Mouse (Mus musculus) fibroblast of lung, adult 2 months (primary cell): ENCODE measurements around the gene Myo1f.

Experiments
- DNase-seq: peaks from one replicate; pipeline ENCODE4 v3.0.0-alpha.2; 2011; ENCODE audit warnings: low read depth

Myo1f gene

DNA sequence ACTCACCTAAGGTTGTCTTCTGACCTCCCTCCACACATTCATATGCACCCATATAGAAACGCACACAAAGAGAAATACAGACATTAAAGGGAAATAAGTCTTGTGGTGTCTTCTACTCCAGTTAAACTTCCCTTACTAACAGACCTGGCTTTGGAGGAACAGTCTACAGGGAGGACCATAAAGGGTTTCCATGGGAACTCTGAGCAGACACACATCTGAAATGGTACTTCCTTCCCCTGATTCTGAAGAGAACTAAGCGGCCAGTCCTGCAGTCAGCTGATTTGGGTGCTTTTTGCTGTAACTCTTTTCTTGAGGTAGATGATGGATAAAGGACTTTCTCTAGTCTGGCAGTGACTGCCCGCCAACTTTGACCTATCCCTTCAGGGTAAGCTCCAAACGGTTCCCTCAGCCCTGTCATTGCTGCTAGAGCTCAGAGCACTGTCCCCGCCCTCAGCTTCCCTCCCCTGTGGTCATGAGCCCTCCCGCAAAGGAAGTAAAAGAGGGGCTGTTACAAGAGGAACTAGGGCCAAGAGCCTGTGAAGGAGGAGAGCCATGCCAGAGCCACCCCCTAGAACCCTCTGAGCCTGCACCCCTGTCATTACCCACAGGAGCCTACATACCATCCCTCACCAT lies at the start of gene Myo1f:
Gene Myo1f, plus strand, starts transcription at position 485 of the 633 bp plus-strand sequence.
- no peak for DNase-seq

DNA sequence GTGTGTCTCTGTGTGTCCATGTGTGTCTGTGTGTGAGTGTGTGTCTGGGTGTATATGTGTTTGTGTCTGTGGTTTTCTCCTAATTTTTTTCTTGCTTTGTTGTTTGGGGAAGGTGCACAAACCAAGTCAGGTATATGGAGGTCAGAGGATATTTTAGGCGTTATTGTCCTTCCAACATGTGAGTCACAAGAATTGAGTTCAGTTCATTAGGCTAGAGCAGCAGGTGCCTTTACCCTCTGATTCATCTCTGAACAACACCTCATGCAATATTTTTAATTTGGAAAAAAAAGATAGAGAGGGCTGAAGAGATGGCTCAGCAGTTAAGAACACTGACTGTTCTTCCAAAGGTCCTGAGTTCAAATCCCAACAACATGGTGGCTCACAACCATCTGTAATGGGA lies 47.1 kb upstream of the Myo1f start:
- no peak for DNase-seq

DNA sequence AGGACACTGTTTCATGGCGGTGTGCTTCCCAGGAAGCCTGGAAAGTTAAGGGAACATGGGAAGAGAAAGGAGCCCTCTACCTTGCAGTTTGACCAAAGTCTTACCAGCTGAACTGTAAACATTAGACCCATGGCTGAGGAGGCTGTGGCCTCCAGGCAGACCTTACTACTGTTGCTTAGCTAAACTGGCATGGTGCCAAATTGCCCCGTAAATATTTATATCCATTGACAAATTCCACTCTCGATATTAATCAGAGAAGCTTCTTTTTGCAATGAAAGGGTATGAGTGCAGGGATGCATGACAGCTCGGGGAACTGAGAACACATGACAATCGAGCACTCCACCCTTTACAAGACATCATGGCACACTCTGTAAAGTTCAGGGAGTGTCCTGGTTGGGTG lies 45.3 kb upstream of the Myo1f start:
- DNase-seq: no peak

DNA sequence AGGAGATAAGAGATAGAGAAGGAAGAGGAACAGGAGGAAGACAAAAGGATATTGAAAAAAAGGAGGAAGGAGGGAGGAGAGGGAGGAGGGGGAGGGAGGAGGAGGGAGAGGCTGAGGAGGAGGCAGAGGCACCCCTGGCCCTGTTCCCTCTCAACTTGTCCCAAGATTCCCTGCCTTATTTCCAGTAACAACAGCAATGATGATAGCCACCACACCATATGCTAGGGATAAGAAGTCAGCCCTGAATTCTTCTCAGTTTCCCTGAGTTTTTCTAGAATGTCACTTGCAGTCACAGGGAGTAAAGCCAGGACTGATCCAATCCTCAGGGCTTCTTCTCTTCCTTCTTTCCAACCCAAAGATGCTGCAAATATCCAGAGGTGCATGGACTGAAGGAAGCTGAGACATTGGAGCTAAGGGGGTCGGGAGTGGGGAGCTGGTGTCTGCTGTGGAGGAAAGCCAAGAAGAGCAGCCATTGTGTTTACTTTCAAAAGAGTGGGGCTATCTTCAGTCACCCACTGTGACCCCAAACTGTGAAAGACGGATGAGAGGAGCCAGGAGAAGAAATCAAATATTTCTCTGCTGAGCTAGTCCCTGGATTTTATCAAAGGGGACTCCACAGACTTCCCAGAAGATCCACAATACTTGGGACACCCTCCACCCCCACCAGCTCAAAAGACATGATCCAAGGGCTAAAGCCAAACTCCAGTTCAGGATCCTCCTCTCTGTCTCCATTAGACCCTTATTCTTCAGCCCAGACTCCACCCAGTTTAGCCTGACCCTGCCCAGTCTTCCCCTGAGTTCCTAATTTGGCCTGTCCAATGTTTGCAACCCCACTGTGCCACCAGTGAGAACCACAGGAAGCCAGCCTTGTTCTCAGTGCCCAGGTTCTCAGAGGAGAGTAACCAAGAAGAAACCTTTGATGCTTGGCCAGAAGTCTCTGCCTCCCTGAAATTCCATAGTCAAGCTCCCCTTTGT lies 42.8 kb upstream of the Myo1f start:
- no peak for DNase-seq

DNA sequence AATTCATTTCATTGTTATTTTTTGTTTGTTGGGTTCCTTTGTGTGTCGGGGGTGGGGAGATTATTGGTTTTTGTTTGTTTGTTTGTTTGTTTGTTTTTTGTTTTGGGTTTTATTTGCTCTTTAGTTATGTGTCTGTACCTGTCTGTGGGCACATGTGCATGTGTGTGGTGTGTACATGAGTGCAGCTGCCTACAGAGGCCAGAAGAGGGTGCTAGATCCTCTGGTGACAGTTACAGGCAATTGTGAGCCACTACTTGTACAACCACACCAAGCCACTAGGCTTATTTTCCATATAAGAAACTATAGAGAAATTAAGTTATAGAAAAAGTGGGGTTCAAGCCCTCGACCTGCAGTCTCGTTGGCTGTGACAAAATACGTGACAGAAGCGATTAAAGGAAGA lies 41.6 kb upstream of the Myo1f start:
- DNase-seq: no peak

- no peak for DNase-seq
These were observed 35.1 kb upstream of the Myo1f start for GRCm38 (mm10) chr17:33520366-33520765.

GRCm38 (mm10) chr17:33523431-33523917 lies 32.0 kb upstream of the Myo1f start:
- no peak for DNase-seq

GRCm38 (mm10) chr17:33523918-33524755 lies 31.4 kb upstream of the Myo1f start, which contains the start of gene Adamts10:
TSS of gene Adamts10 (plus strand) at chr17:33524204.
- DNase-seq: peak; percentile 31

DNA sequence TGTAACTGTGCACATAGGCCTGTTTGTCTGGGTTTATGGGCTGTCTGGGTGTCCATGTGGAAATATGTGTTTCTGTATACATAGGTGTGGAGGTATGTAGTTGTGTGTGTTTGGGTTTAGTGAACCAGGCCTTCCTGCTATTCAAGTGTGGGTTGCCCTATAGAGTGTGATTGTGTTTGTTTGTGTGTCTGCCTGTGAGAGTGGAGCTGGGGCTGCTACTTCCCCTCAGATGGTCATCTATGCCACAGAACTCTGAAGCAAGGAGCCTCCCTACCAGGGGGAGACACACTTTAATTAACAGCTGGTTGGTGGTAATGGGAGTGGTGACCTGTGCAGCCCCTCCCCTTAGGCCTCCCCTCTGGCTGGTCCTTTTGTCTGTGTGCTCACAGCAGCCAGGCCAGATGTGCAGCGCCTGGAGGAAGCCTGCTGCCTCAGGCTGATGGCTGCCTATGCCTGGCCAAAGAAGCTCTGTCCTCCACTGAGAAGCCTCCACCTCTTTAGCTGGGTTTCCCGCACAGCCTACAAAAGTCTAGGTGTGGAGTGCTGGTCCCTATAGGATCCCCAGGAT lies 30.6 kb upstream of the Myo1f start:
- DNase-seq: peak; percentile 27

DNA sequence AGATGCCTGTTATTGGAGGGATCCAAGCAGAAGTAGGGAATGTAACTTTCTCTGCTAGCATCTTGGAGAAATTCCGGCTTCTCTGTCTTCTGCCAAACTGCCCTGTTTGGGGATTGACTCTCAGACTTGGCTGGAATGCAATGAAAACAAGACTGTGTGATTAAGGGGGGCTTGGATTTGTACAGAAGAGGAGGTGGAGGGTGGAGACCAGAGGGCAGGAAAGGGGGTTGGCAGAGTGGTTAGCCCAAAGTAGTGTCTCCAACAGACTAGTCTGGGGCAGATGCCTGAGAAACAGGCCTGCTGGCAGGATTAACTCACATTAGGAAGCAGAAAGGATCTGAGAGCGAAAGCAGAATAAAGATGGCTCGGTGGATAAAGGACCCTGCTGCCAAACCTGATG lies 29.0 kb upstream of the Myo1f start:
- peak; percentile 88 for DNase-seq

DNA sequence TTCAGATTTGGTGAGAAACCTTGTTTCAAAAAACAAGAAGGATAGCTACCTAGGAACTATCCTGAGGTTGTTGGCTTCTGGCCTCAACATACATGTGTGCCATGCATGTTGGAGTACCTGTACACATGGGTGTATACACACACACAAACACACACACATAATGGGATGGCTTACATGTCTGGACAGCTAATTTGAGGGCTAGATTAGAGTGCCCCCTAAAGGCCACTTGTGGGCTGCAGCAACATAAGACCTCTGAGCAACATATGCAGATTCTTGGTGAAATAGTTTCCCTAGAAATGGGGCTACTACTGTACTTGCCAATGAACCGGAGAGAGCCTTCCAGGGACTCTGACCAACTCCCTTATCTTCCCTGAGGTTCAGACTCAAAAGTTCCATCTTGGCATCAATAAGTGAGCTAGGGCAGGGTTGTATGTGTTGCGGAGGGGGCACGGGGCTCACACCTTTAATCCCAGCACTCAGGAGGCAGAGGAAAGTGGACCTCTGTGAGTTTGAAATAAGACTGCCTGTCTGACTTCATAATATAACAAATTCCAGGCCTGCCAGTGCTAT lies 16.3 kb upstream of the Myo1f start:
- peak; percentile 50 for DNase-seq

DNA sequence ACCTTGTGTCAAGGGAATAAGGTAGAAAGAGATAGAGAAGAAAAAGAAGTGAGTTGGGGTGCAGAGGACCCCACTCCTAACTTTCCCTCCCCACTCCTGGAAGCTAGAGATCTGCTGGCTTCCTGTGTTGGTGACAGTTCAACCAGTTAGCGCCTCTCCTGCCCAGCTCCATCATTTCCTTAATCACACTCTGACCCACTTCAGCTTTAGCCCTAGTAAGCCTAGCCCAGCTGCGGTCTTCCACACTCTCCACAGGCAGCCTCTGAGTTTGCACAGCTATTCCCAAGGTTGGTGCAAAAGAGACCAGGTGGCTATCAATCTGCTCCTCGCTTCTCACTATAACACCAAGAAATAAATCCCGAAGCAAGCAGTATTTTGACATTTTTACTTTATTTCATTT lies 15.6 kb upstream of the Myo1f start:
- no peak for DNase-seq

DNA sequence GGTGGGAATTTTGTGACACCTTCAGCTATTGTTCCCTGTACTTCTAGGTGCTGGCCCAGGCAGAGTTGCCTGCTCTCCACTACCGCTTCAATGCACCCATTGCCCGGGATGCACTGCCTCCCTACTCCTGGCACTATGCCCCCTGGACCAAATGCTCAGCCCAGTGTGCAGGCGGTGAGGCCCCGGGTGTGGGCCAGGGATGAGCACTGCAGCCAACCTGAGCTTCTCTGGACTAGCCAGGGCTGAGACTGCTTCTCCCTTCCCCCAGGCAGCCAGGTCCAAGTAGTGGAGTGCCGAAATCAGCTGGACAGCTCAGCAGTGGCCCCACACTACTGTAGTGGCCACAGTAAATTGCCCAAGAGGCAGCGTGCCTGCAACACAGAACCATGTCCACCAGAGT lies 6.3 kb upstream of the Myo1f start:
- DNase-seq: no peak

- no peak for DNase-seq
These were observed 5.1 kb upstream of the Myo1f start for GRCm38 (mm10) chr17:33550388-33550787.

DNA sequence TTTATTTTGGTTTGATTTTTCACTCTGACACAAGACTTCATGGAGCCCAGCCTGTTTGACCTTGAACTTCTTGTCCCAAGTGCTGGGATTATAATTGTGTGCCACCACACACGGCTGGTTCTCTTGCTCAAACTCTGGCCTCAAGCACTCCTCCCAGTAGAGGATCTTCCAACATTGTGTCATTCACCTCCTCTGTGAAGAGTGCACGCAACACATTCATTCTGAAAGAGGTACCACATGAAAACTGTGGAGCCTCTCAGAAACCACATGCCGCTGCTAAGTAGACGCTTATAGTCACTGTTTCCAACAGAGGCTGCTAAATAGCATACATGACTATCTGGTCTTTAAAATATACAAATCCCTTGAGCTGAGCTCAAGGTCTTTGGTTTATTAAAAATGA lies 3.4 kb upstream of the Myo1f start:
- no peak for DNase-seq

DNA sequence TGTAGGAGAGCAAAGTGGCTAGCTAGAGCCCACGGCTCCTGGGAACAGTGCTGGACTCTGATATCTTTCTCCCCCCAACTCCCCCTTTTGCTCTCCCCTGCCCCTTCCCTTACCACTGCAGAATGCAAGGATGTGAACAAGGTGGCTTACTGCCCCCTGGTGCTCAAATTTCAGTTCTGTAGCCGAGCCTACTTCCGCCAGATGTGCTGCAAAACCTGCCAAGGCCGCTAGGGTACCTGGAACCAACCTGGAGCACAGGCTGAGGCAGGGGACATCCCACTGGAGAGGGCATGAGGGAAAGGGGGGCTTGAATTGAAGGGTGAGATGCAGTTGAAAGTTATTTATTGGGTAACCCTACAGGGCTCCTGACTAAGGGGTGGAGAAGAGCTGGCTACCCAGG lies 2.5 kb upstream of the Myo1f start:
- DNase-seq: peak; percentile 22

DNA sequence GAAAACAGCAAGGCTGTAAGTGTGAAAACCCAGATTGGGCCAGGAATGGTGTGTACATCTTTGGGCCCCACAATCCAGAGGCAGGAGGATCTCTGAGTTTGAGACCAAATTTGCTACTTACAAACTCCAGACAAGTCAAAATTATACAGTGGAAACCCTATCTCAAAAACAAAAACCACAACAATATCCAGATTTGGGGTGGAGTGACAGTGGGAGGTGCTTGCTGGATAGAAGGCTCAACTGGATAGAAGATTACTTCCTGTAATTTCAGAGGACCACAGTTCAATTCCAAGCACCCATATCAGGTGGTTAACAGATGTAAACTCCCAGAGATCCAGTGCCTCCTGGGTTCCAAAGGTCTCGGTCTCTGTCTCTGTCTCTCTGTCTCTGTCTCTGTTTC lies 971 bp upstream of the Myo1f start:
- no peak for DNase-seq

DNA sequence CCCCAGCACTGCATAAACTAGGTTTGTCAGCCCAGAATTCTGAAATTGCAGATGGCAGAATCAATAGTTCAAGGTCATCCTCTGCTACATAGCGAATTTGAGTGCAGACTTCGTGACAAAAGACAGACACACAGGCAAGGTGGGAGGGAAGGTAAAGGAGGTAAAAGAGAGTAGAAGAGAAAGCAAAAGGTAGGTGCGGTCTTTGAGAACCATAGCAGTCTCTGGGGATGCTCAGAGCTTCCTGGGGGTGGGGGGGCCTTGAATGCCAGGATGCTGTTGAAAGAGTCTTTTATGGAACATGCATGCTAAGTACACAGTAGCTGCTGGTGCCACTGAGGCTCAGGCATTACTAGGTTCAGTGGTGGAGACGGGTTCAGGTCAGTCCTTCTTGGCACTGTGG lies 2.4 kb downstream of the Myo1f start:
- DNase-seq: no peak

- no peak for DNase-seq
These were observed 8.1 kb downstream of the Myo1f start for GRCm38 (mm10) chr17:33563527-33564076.

- no peak for DNase-seq
These were observed 9.1 kb downstream of the Myo1f start for GRCm38 (mm10) chr17:33564599-33564998.

GRCm38 (mm10) chr17:33566182-33566581 lies 10.7 kb downstream of the Myo1f start:
- no peak for DNase-seq
